Mouse (Mus musculus) layer of hippocampus, adult 2 months (tissue): ENCODE measurements around the gene Mindy3. TPM values are rescaled to one million over a fixed set of nuclear protein-coding genes. Genes with fewer than 3 reads are reported as not detected.
A peak's percentile ranks its signal among the peaks of the same experiment; 100 is the strongest.

Experiments
- DNase-seq, 2 experiments: peaks; one replicate each; pipeline ENCODE4 v3.0.0; 2022; ENCODE audit warnings: low spot score in 2 of 2
- H3K27ac ChIP-seq: fragments of 200-600 bp; 2 replicates; pipeline ENCODE4 v1.8.1; 2022
- H3K4me3 ChIP-seq: fragments of 200-600 bp; 2 replicates; pipeline ENCODE4 v1.8.1; 2022; ENCODE audit warnings: mild to moderate bottlenecking
- CTCF ChIP-seq: fragments of 200-600 bp; conservative IDR thresholded peaks from 2 replicates; pipeline ENCODE4 v1.8.1; 2022; ENCODE audit warnings: antibody characterized with exemption, mild to moderate bottlenecking, moderate library complexity
- total RNA-seq, 2 experiments: library from RNA; stranded (reverse); gene quantifications; 2 replicates each; pipeline ENCODE4 v1.2.3; 2021

The Mindy3 gene
- total RNA-seq, 2 experiments from 2014 or later = 98.4 to 111 TPM

DNA sequence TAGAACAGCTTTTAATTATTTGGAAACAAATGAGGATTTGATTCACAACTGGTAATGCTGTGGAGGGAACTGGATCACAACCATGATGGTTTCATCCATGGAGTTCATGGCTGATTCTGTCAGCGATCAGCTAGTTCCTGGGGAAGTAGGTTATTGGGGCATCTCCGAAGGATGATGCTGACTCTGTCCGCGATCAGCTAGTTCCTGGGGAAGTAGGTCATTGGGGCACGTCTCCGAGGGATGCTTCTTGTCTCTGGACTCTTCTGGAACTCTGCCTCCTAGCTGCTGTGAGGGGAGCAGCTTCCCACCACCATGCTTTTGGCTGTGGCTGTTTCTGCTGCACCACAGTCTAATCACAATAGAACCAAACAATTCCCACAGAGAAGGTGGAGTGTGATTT is 105.2 kb downstream of the Mindy3 start:
- DNase-seq = no peak
- no peak overlapping the region for H3K27ac ChIP-seq
- 0 out of 2 replicates have a peak, but pooled peaks have one; percentile 4 for TF ChIP-seq CTCF
- no peak overlapping the region for H3K4me3 ChIP-seq

DNA sequence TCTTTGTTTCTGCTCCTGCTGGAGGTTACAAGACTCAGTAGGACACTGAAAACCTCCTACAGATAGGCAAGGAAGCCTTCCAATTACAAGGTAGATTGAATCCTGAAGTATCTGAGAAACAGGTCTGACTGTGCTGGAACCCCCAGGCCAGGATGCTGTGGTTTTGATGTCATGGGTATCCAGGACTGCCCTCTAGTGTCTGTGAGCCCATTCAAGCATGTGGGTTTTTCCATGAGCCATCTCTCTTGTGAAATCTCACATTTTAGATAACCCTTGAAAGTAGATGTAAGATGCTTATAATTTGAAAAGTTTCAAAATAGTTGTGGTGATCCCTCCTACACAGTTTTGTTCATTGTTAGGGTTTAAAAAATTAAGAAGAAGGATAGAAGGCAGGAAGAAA is 110.8 kb downstream of the Mindy3 start:
- DNase-seq = no peak
- TF ChIP-seq CTCF = peak; percentile 67
- H3K4me3 ChIP-seq = no peak overlapping the region
- H3K27ac ChIP-seq = no peak overlapping the region

GRCm38 (mm10) chr2:12307311-12307710 is 112.0 kb downstream of the Mindy3 start:
- DNase-seq = no peak
- TF ChIP-seq CTCF = no peak
- Histone ChIP-seq H3K27ac (no peak overlapping the region), H3K4me3 (no peak overlapping the region)

- no peak for DNase-seq
Observed at GRCm38 (mm10) chr2:12305064-12305650, 114.1 kb downstream of the Mindy3 start.

DNA sequence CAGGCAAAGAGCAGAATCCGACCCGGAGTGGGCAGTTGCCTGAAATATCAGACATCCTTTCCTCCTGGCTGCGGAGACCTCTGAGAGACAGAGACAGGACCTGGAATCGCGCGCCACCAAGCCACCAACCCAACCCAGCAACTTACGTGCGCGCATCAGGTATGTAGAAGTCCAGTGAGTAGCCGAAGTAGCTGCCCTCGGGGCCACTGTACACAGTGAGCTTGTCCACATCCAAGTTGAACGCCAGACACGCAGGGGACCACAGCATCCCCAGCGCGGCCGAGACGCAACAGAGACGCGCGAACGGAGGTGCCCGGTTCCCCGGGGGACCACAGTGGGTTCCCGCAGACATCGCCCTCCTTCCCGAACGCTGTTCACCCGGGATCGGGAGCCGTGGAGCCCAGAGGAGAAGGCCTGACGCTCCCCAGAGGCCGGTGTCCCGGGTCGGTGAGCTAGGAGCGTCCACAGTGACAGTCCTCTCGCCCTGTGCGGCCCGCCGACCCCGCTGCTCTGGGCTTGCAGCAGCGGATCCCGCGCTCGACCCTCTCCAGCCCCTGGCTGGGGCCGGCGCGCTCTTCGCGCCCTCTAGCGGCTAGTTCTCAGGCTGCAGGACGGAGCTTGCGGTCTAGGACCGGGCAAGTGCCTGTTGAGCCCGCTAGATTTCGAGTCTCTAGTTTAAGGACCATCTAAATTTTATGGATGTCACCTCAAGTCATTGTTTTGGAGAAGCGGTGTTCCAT is 117.7 kb downstream of the Mindy3 start, which contains the start of gene Itga8:
TSS of gene Itga8 (minus strand) at position 492 of the 740 bp plus-strand sequence.
- peak within 1 kb of the TSS; percentile 94 for H3K27ac ChIP-seq
- H3K4me3 ChIP-seq = peak within 1 kb of the TSS; percentile 90
- TF ChIP-seq CTCF = peak; percentile 97
- peak; percentile 73 to 90 for DNase-seq

More at GRCm38 (mm10) chr2:12305064-12305650, 114.1 kb downstream of the Mindy3 start:
- TF ChIP-seq CTCF = no peak
- Histone ChIP-seq H3K27ac (no peak overlapping the region), H3K4me3 (no peak overlapping the region)

GRCm38 (mm10) chr2:12300449-12301228 is 118.6 kb downstream of the Mindy3 start:
- Histone ChIP-seq H3K4me3 (peak overlapping the region; percentile 90), H3K27ac (peak overlapping the region; percentile 94)
- no peak for DNase-seq
- no peak for TF ChIP-seq CTCF

GRCm38 (mm10) chr2:12297287-12297686 is 122.0 kb downstream of the Mindy3 start:
- no peak for DNase-seq
- peak; percentile 71 for TF ChIP-seq CTCF
- H3K27ac ChIP-seq = peak overlapping the region; percentile 92
- H3K4me3 ChIP-seq = no peak overlapping the region

Other genes starting within 250 kb of the Mindy3 start
- 10 to 100 TPM; 24.4 to 28.5 TPM for gene Itga8, start 117.5 kb downstream of the Mindy3 start, total RNA-seq